Mouse (Mus musculus) hindlimb bud, embryonic 11.5 days (tissue): ENCODE data around the gene Atp1b2.
"Not testable (repeated sequence)": the region's sequence is repeated elsewhere in the genome, so short reads cannot be mapped to it uniquely, and the experiment has no call there.

Experiments
- DNase-seq: peaks from one replicate; pipeline ENCODE4 v3.0.0-alpha.2; 2012; ENCODE audit warnings: low read depth, low spot score; ENCODE audit errors: extremely low spot score

Atp1b2 gene

DNA sequence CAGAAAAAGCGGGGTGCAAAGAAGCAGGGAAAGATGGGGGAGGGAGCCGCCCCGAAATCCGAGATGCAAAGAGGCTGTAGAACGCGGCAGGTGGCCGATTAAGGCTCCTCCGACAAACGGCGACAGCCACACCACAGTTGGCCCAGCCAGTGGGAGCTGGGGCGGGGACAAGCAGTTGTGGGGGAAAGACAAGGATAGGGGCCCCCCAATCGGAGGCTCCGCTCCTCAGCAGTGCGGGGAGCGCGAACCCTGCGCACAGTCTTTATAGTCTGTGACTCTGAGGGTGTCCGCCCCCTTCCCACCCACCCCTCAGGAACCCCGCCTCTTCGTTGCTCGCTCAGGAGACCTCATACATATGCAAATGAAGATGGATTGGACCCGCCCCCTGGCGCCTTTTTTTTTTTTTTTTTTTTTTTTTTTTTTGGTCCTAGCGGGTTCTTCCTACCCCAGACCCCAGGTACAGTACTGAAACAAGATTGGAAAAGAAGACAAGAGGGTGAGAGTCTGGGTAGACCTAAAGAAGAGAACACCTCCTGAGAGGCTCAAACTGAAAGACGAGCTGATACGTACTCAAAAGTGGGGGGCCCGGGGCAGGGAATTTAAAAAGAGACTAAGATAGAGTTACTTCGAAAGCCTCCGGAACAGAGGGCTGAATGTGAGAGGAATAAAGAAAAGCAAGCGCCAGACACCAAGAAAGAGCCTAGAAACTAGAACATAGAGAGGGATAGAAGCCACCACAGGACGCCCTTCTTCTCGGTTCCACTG lies at the start of gene Atp1b2:
Gene Atp1b2, minus strand, starts transcription at position 217 of the 765 bp plus-strand sequence.
- DNase-seq = no peak

- DNase-seq = no peak
Observed at GRCm38 (mm10) chr11:69654760-69655159, 49.0 kb upstream of the Atp1b2 start.

DNA sequence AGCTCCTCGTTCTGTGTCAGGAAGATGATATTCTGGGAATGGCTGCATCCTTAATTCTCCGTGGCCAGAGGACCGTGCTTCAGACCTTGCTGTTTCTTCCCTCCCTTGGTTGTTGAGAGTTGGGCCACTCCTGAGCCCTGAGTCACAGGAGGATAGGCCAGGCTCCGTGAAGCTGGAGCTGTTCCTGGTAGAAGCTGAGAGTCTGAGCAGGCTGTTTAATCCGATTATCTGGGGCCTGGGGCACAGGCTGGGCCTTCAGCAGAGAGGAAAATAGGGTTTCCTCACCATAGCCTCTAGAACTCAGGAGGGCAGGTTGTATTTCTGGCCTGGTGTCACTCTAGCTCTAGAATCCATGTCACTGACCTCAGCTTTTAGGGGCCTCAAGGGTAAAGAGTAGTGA lies 47.7 kb upstream of the Atp1b2 start:
- no peak for DNase-seq

GRCm38 (mm10) chr11:69645860-69646259 lies 40.1 kb upstream of the Atp1b2 start:
- no peak for DNase-seq

DNA sequence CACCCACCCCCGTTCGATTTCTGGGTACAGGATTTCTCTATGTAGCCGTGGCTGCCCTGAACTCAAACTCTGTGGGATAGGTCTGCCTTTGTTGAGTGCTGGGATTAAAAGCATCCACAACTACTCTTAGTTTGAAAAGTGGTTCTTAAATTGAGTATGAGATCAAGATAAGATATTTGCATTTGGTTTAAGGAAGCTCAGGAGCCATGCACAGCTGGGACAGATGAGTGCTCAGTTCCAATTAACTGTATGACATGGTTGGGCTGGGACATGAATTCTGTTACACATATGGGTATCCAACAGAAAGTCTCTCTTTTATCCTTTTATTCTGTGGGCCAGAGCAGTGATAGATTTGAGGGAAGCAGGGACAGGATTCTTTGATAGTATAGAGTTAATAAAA lies 29.7 kb upstream of the Atp1b2 start:
- no peak for DNase-seq

- no peak for DNase-seq
Observed at GRCm38 (mm10) chr11:69633128-69633866, 27.6 kb upstream of the Atp1b2 start.

DNA sequence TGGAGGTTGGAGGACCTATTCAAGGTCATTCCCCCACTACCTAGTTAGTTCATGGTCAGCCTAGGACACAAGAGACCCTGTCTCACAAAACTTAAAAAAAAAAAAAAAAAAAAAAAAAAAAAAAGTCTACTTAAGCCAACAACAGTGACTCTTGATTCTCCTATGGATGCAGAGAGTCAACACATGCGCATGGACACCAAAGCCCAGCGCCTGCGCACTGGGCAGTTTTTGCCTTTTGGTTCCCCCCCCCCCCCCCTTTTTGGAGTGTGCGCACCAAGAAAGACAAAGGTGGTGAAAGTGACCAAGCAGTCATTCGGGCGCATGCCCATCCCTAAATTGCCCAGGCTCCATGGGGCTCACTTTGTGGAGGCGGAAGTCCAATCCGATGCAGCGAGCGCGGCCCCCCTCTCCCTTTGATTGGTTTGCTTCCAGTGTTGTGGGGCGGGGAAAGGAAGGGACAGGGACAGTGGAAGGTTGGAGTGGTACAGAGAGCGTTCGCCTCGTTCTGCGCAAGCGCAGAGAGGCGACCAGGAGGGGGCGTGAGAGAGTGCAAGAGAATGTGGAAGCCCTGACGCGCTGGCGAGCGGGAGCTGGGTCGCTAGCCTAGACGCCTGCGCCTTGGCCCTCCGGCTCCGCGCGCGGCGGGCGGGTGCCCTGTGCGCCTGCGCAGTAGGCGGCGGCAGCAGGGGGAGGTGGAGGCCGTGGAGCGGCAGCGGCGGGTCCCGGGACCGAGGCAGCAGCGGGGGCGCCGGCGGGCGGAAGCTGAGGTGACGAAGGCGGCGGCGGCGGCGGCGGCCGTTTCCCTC lies 26.7 kb upstream of the Atp1b2 start, which contains the start of gene Fxr2:
Gene Fxr2, plus strand, starts transcription at position 707 of the 806 bp plus-strand sequence.
- peak; percentile 100 for DNase-seq

DNA sequence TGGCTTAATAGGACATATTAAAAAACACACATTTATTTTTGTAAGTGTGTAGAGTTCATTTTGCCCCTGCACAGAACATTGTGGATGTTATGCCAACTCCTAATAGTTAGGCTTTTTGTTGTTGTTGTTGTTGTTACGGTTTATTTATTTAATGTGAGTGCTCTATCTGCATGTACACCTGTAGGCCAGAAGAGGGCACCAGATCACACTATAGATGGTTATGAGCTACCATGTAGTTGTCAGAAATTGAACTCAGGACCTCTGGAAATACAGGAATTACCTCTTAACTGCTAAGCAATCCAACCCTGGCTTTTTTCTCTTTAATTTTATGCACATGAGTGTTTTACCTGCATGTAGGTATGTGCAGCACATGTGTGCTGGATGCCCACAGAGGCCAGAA lies 24.1 kb upstream of the Atp1b2 start:
- no peak for DNase-seq

GRCm38 (mm10) chr11:69628286-69628685 lies 22.5 kb upstream of the Atp1b2 start:
- DNase-seq = peak; percentile 88

DNA sequence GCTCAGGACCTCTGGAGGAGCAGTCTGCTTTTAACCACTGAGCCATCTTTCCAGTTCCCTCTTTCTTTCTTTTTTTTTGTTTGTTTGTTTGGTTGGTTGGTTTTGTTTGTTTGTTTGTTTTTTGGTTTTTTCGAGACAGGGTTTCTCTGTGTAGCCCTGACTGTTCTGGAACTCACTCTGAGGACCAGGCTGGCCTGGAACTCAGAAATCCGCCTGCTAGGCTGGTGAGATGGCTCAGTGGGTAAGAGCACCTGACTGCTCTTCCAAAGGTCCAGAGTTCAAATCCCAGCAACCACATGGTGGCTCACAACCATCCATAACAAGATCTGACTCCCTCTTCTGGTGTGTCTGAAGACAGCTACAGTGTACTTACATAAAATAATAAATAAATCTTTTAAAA lies 18.6 kb upstream of the Atp1b2 start:
- not testable (repeated sequence) for DNase-seq

DNA sequence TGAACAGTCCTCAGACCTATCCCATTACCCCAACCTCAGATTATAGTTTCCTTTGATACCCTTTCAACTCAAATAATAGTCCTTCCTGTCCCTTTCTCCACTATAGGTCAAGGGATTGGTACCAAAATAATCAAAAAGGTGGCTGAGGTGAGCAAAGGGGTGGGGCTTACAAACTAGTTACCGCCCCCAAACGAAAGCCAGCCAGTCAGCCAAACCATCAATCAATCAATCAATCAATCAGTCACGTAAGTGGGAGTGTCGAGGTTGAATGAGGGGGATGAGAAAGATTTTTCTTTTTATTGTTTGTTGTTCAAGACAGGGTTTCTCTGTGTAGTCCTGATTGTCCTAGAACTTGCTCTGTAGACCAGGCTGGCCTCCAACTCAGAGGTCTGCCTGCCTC lies 17.3 kb upstream of the Atp1b2 start:
- DNase-seq = no peak

- DNase-seq = no peak
Observed at GRCm38 (mm10) chr11:69622406-69622805, 16.7 kb upstream of the Atp1b2 start.

- no peak for DNase-seq
Observed at GRCm38 (mm10) chr11:69621571-69622268, 16.0 kb upstream of the Atp1b2 start, which contains the start of gene Sat2. TSS of gene Sat2 (plus strand) at chr11:69622024.

GRCm38 (mm10) chr11:69620394-69621081 lies 14.8 kb upstream of the Atp1b2 start:
- no peak for DNase-seq

DNA sequence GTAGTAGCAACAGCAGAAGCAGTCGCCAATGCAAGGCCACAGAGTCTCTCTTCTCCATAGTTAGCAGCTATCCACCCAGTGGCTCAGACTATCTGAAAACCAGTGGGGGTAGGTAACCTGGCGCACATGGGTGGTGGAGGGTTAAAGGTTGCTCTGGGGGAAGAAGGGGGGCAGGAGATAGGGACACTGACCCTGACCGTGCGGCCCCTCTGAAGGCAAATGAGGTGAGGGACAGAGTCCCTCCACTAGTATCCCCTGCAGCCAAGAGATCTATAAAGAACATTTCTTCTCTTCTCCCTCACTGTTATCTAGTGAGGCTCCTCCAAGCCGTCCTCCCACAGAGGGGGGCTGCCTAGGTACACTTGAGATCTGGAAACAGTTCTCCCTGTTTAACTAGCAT lies 12.1 kb upstream of the Atp1b2 start, which contains the start of gene Shbg:
Gene Shbg, minus strand, starts transcription at position 101 of the 400 bp plus-strand sequence.
- no peak for DNase-seq

DNA sequence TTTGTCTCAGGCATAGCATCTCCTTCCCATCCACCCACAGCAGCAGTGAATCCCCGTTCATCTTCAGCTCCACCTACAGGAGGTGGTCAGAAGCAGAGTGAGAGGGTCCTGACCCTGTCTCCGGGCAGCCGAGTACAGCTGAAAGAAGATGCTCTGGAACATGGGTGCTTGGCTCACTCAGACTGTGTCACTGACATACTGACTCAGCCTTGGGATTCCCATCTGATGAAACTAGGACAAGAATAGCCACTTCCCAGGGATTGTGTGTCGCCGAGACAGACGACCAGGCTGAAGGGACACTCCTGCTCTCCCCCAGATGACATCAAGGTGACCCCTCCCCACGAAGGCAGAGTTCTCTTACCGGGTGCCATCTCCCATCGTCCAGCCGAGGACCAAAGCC lies 11.0 kb upstream of the Atp1b2 start:
- no peak for DNase-seq

- not testable (repeated sequence) for DNase-seq
Observed at GRCm38 (mm10) chr11:69614257-69614588, 8.5 kb upstream of the Atp1b2 start.

GRCm38 (mm10) chr11:69613553-69614256 lies 8.0 kb upstream of the Atp1b2 start:
- DNase-seq = no peak

GRCm38 (mm10) chr11:69610899-69611298 lies 5.2 kb upstream of the Atp1b2 start:
- no peak for DNase-seq

DNA sequence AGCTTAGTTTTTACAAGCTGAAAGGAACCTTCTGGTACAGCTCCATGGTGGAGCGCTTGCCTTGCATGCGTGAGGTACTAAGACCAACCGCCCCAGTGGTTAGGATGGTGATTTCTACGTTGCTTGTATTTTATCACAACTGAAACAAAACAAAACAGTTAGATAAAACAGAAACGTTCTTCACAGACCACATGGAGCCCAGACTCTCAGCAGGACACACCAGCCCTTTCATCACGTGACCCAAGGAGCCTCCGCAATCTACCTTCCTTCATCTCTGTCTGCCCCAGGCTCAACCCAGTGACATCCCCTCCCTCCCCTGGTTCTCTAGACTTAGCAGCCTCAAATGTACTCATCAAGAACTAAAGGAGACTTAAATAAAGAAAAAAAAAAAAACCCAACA lies 3.7 kb upstream of the Atp1b2 start:
- no peak for DNase-seq
